Mouse (Mus musculus) kidney, adult 8-10 months (tissue): Measurements from ENCODE around the gene Klra10.
"Not testable (repeated sequence)": the region's sequence is repeated elsewhere in the genome, so short reads cannot be mapped to it uniquely, and the experiment has no call there.

ENCODE experiments used
- DNase-seq, 2 experiments: peaks; one replicate each; pipeline ENCODE4 v3.0.0; 2022

Klra10 gene

GRCm38 (mm10) chr6:130281828-130282227 is at the start of gene Klra10:
Gene Klra10, minus strand, starts transcription at chr6:130281928.
- not testable (repeated sequence) for DNase-seq

- DNase-seq: no peak
Measured at GRCm38 (mm10) chr6:130287984-130288649, 6.4 kb upstream of the Klra10 start.

GRCm38 (mm10) chr6:130255326-130255725 is 26.4 kb downstream of the Klra10 start:
- DNase-seq: no peak

GRCm38 (mm10) chr6:130237536-130237935 is 44.2 kb downstream of the Klra10 start:
- no peak for DNase-seq

- no peak for DNase-seq
Measured at GRCm38 (mm10) chr6:130236635-130237034, 45.1 kb downstream of the Klra10 start.

GRCm38 (mm10) chr6:130233222-130233621 is 48.5 kb downstream of the Klra10 start, which contains the start of gene Klra7:
Gene Klra7, minus strand, starts transcription at chr6:130233322.
- no peak for DNase-seq
